Mouse (Mus musculus) liver, embryonic 14.5 days (tissue): ENCODE measurements at regions not wholly inside any gene's neighbourhood (a gene's known extent, or its start where the extent isn't known, plus 50 kb on each side); places are given as distances from the start of the nearest gene placed in this dataset.

Experiments
- ATAC-seq: fragments of 200-750 bp; cut with Nextera tagmentation; 2 replicates; pipeline ENCODE4 v1.8.0; 2017; ENCODE audit warnings: moderate number of reproducible peaks, mild to moderate bottlenecking, moderate library complexity; ENCODE audit not compliant: insufficient read depth
- DNase-seq, 3 experiments: peaks; one replicate each; pipeline ENCODE4 v3.0.0-alpha.2; 2012 to 2013; ENCODE audit warnings: low read depth in 3 of 3, low spot score in 3 of 3
- H3K27ac ChIP-seq: fragments of 300-500 bp; sonication (generic); 2 replicates; pipeline ENCODE4 v1.5.1; 2014; ENCODE audit warnings: moderate library complexity, mild to moderate bottlenecking, control low read depth, inconsistent platforms
- H3K27me3 ChIP-seq: fragments of 300-500 bp; sonication (generic); 2 replicates; pipeline ENCODE4 v1.6.1; 2014; ENCODE audit warnings: mild to moderate bottlenecking, low read length, moderate library complexity; ENCODE audit not compliant: control insufficient read depth, insufficient read depth
- H3K36me3 ChIP-seq: fragments of 300-500 bp; sonication (generic); replicated peaks from 2 replicates; pipeline ENCODE4 v1.6.1; 2014; ENCODE audit warnings: low read depth; ENCODE audit not compliant: control insufficient read depth, insufficient read depth
- H3K4me1 ChIP-seq, 2 experiments: fragments of 200-500 bp in 1 of 2; fragments of 300-500 bp in 1 of 2; sonication (generic) in 1 of 2; replicated peaks; 2 replicates each; pipeline ENCODE4 v1.6.1; 2012 to 2014; ENCODE audit warnings: antibody characterized with exemption in 1 of 2, inconsistent platforms in 1 of 2, low read length in 1 of 2; ENCODE audit not compliant: control insufficient read depth in 2 of 2, insufficient read depth in 2 of 2
- H3K4me2 ChIP-seq: fragments of 300-500 bp; sonication (generic); 2 replicates; pipeline ENCODE4 v1.6.1; 2014; ENCODE audit warnings: low read depth, mild to moderate bottlenecking, control low read depth, moderate library complexity
- H3K4me3 ChIP-seq, 2 experiments: fragments of 200-500 bp in 1 of 2; fragments of 300-500 bp in 1 of 2; sonication (generic) in 1 of 2; 2 replicates each; pipeline ENCODE4 v1.5.1; 2012 to 2014; ENCODE audit warnings: low read depth in 2 of 2, low read length in 2 of 2, mild to moderate bottlenecking in 2 of 2, control low read depth in 1 of 2, inconsistent platforms in 1 of 2, moderate library complexity in 1 of 2; ENCODE audit not compliant: insufficient read depth in 1 of 2
- H3K9ac ChIP-seq: fragments of 300-500 bp; sonication (generic); replicated peaks from 2 replicates; pipeline ENCODE4 v1.6.1; 2014; ENCODE audit warnings: mild to moderate bottlenecking, control low read depth, moderate library complexity
- H3K9me3 ChIP-seq: fragments of 300-500 bp; sonication (generic); 2 replicates; pipeline ENCODE4 v1.6.1; 2016; ENCODE audit warnings: low read length, mixed read lengths; ENCODE audit not compliant: control insufficient read depth
- CTCF ChIP-seq: IDR thresholded peaks from 2 replicates; pipeline ENCODE4 v1.5.1; 2016; ENCODE audit warnings: antibody characterized with exemption, low read depth, control low read depth
- EP300 ChIP-seq: IDR thresholded peaks from 2 replicates; pipeline ENCODE4 v1.6.1; 2016; ENCODE audit warnings: antibody characterized with exemption, low read depth
- WGBS: fragments of 180-500 bp; shearing (Covaris S2); extraction: QIAGEN DNeasy Blood & Tissue Kit; methylation state at CpG from one replicate; pipeline ENCODE4 v1.1.7; 2014; ENCODE audit not compliant: insufficient replicate concordance; 5-methylcytosine and 5-hydroxymethylcytosine counted together

GRCm38 (mm10) chr10:111770027-111770426 lies 202.4 kb upstream of the Krr1 start:
- Histone ChIP-seq H3K36me3 (no peaks in the 10 kb centered on the region), H3K4me2 (no peak overlapping the region), H3K9me3 (no peaks in the 10 kb centered on the region), H3K9ac (no peak overlapping the region), H3K27me3 (no peaks in the 10 kb centered on the region), H3K4me1 (no peaks in the 10 kb centered on the region), H3K4me3 (no peak overlapping the region), H3K27ac (no peak overlapping the region)
- TF ChIP-seq EP300, result no peak
- TF ChIP-seq CTCF, result no peak
- WGBS, result 62% methylated on average over 2 of the region's 2 CpGs
- DNase-seq, result no peak
- ATAC-seq, result no peak

DNA sequence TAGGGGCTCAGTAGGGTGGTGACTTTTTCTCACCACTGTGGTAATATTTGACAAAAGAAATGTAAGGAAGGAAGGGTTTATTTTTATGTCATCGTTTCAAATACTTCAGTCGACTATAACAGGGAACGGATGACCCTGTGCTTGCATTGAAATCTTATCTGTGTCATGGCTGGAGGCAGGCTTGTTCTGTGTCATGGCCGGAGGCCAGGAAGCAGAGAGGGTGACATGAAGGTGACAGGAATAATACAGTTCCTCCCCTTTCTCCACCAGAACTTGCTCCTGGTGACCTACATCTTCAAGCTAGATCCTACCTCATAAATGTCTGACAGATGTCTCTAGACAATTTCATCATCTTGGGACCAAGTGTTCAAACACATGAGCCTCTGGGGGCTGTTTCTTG lies 201.5 kb upstream of the Krr1 start:
- 45% methylated on average over 4 of the region's 4 CpGs for WGBS
- H3K36me3 ChIP-seq, result no peaks in the 10 kb centered on the region
- TF ChIP-seq CTCF, result no peak
- TF ChIP-seq EP300, result no peak
- no peak overlapping the region for H3K9ac ChIP-seq
- no peak for DNase-seq
- ATAC-seq, result no peak
- H3K4me2 ChIP-seq, result no peak overlapping the region
- H3K27me3 ChIP-seq, result no peaks in the 10 kb centered on the region
- H3K9me3 ChIP-seq, result no peaks in the 10 kb centered on the region
- no peaks in the 10 kb centered on the region for H3K4me1 ChIP-seq
- no peak overlapping the region for H3K27ac ChIP-seq
- no peak overlapping the region for H3K4me3 ChIP-seq

DNA sequence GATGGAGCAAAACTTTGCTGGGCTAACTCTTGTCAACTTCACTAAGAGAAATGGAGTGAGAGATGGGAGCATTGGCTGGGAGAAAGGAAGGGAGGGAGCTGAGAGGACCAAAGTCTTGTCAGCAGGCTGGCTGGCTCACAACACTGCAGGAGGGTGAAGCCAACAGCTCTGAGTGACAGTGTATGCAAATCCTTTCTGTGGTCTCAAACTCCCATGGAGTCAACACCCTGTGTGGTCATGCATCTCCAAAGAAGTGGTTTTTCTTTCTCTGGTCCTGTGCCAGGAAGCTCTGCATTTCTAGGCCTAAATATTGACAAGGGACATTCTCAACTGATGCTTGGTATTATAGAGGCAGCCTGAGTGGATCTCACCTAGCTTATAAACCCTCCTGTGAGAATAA lies 194.9 kb upstream of the Krr1 start:
- Histone ChIP-seq H3K4me2 (no peak overlapping the region), H3K4me3 (no peak overlapping the region), H3K36me3 (no peaks in the 10 kb centered on the region), H3K27me3 (no peaks in the 10 kb centered on the region), H3K27ac (no peak overlapping the region), H3K4me1 (no peaks in the 10 kb centered on the region), H3K9me3 (no peaks in the 10 kb centered on the region), H3K9ac (no peak overlapping the region)
- DNase-seq (no peak), ATAC-seq (no peak)
- no peak for TF ChIP-seq EP300

- H3K36me3 ChIP-seq, result no peaks in the 10 kb centered on the region
- DNase-seq (no peak), ATAC-seq (no peak)
- H3K4me3 ChIP-seq, result no peak overlapping the region
- TF ChIP-seq CTCF (no peak), EP300 (no peak)
- H3K4me2 ChIP-seq, result no peak overlapping the region
- no peaks in the 10 kb centered on the region for H3K9me3 ChIP-seq
- no peak overlapping the region for H3K9ac ChIP-seq
- 75% methylated on average over 5 of the region's 5 CpGs for WGBS
- H3K4me1 ChIP-seq, result no peaks in the 10 kb centered on the region
- no peaks in the 10 kb centered on the region for H3K27me3 ChIP-seq
- no peak overlapping the region for H3K27ac ChIP-seq
These were observed 194.4 kb upstream of the Krr1 start for GRCm38 (mm10) chr10:111778111-111778510.

DNA sequence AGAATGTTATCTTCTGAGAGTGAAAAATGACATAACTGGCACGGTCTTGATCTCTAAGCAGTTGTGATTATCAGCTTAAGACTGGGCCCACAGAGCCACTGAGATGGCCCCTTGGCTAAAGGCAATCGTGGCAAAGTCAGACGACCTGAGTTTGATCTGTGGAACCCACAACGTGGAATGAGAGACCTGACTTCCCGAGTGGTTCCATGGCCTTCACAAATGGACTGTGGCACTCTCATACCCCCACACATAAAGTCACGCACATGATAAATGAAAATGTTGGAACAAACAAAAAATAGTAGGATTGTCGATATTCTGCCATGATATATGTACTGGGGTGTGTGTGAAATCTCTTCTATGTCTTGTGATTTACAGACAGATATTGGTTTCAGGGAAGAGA lies 192.5 kb upstream of the Krr1 start:
- DNase-seq, result no peak
- WGBS, result 58% methylated on average over 7 of the region's 7 CpGs
- Histone ChIP-seq H3K4me3 (no peak overlapping the region), H3K4me2 (no peak overlapping the region), H3K36me3 (no peaks in the 10 kb centered on the region), H3K9ac (no peak overlapping the region), H3K4me1 (no peaks in the 10 kb centered on the region), H3K9me3 (no peaks in the 10 kb centered on the region), H3K27me3 (no peaks in the 10 kb centered on the region), H3K27ac (no peak overlapping the region)
- ATAC-seq, result no peak
- no peak for TF ChIP-seq EP300
- TF ChIP-seq CTCF, result no peak
